Mouse (Mus musculus) erythroblast, embryonic 14.5 days (primary cell): ENCODE measurements around the gene Rpl18.

Source experiments
- GATA1 ChIP-seq: IDR thresholded peaks from 2 replicates; pipeline ENCODE4 v1.6.1; 2012; ENCODE audit warnings: low read length, inconsistent platforms, mixed read lengths
- TAL1 ChIP-seq: IDR thresholded peaks from 3 replicates; pipeline ENCODE4 v1.6.1; 2012; ENCODE audit warnings: low read length, inconsistent platforms, mixed read lengths

- TF ChIP-seq GATA1 (no peak), TAL1 (no peak)
These were observed 31.3 kb downstream of the Rpl18 start for GRCm38 (mm10) chr7:45746518-45746917.
